In the genomic region with DNA sequence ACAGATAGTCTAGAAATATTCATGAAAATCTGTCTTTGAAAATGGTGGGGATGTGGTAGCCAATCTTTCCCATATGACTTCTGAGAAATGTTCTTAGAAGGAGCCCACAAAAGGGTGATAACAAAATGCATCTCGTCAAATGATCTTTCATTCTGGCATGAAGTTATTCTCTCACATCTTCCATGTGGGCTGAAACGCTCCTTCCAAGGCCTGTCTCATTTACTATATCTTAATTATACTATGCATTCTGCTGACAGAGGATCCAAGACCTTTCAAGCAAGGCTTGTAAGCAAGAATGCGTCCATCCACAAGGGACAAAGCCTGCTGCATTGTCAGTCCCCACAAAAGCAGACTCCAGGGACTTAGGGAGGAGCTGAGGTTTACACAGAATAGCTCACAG, we compare ENCODE assay signal across 20 mouse cellular contexts.
A peak's percentile ranks its signal among the peaks of the same experiment; 100 is the strongest.
DNase-seq lines count a peak whose midpoint lies in the region; ATAC-seq and TF ChIP-seq lines count a peak whose summit lies in the region.
"Had no signal": no experiment of that assay in that cellular context is flagged by ENCODE, and none has a peak within 500 bp of the region (broad histone marks: within the 10 kb centered on the region; RNA-seq: fewer than 3 reads in every experiment).

No protein-coding gene starts in this region.

- H3K4me2 ChIP-seq in hindbrain, embryonic 11.5 days (replicated peaks; ENCODE audit: low read depth, low read length) = no peak overlapping the region
- no peak overlapping the region for H3K4me2 ChIP-seq in hindbrain, postnatal 0 days (ENCODE audit: low read depth, low read length)
- no peak overlapping the region for H3K4me2 ChIP-seq in hindbrain, embryonic 14.5 days (replicated peaks)
- H3K4me2 ChIP-seq: kidney, embryonic 15.5 days; liver, embryonic 11.5 days had no signal

- no peak overlapping the region for H3K9ac ChIP-seq in hindbrain, embryonic 11.5 days (ENCODE audit: low read depth, low read length)
- no peak overlapping the region for H3K9ac ChIP-seq in hindbrain, postnatal 0 days (replicated peaks; ENCODE audit: low read length)
- no peak overlapping the region for H3K9ac ChIP-seq in hindbrain, embryonic 14.5 days
- H3K9ac ChIP-seq: kidney, embryonic 15.5 days had no signal

- 30% methylated on average over 3 of the region's 3 CpGs for WGBS in hindbrain, embryonic 11.5 days
- WGBS in hindbrain, postnatal 0 days = 43% methylated on average over 3 of the region's 3 CpGs
- WGBS in hindbrain, embryonic 14.5 days = 18% methylated on average over 3 of the region's 3 CpGs

- no peak for TF ChIP-seq CTCF in hindbrain, postnatal 0 days (IDR thresholded peaks at IDR 0.05; ENCODE audit: low read depth)
- no peak for TF ChIP-seq CTCF in brain, embryonic 14.5 days (IDR thresholded peaks at IDR 0.05; ENCODE audit: borderline replicate concordance, extremely low read depth, insufficient read depth, insufficient read length)

- H3K27ac ChIP-seq in hindbrain, embryonic 11.5 days (ENCODE audit: low read depth, low read length) = no peak overlapping the region
- H3K27ac ChIP-seq in hindbrain, postnatal 0 days = no peak overlapping the region
- peak overlapping the region; percentile 3; the same call in 1 of the 2 replicates for H3K27ac ChIP-seq in hindbrain, embryonic 14.5 days
- H3K27ac ChIP-seq: heart, adult 2 months; kidney, embryonic 15.5 days had no signal

- H3K4me3 ChIP-seq in hindbrain, embryonic 11.5 days (ENCODE audit: low read depth, low read length) = no peak overlapping the region
- no peak overlapping the region for H3K4me3 ChIP-seq in hindbrain, postnatal 0 days (ENCODE audit: low read length)
- H3K4me3 ChIP-seq in hindbrain, embryonic 14.5 days (replicated peaks; ENCODE audit: low read length) = no peak overlapping the region
- H3K4me3 ChIP-seq: heart, adult 2 months; kidney, embryonic 15.5 days; megakaryocyte, embryonic 14.5 days; myocyte had no signal

- H3K4me1 ChIP-seq in hindbrain, embryonic 11.5 days (replicated peaks; ENCODE audit: control insufficient read depth, insufficient read depth, low read length) = no peaks in the 10 kb centered on the region; the same call in 1 of the 2 replicates
- no peaks in the 10 kb centered on the region for H3K4me1 ChIP-seq in hindbrain, postnatal 0 days (ENCODE audit: insufficient read depth, low read length)
- peaks cover 8% of the 10 kb centered on the region; the same call in 1 of the 2 replicates for H3K4me1 ChIP-seq in hindbrain, embryonic 14.5 days (replicated peaks; ENCODE audit: control insufficient read depth, insufficient read depth, low read length)
- H3K4me1 ChIP-seq: kidney, embryonic 15.5 days had no signal

- no peaks in the 10 kb centered on the region for H3K9me3 ChIP-seq in hindbrain, embryonic 11.5 days (ENCODE audit: control insufficient read depth, low read length)
- no peaks in the 10 kb centered on the region for H3K9me3 ChIP-seq in hindbrain, postnatal 0 days (ENCODE audit: low read length)
- no peaks in the 10 kb centered on the region for H3K9me3 ChIP-seq in hindbrain, embryonic 14.5 days (ENCODE audit: control insufficient read depth, low read length)
- H3K9me3 ChIP-seq: kidney, embryonic 15.5 days; megakaryocyte, embryonic 14.5 days had no signal

- ATAC-seq in hindbrain, embryonic 11.5 days (ENCODE audit: low FRiP score) = 0 out of 2 replicates have a peak, but pooled peaks have one; percentile 35
- ATAC-seq in hindbrain, postnatal 0 days = no peak
- no peak for ATAC-seq in hindbrain, embryonic 14.5 days (ENCODE audit: low FRiP score)
- ATAC-seq: intestine, postnatal 0 days had no signal

- TF ChIP-seq POLR2A in brain, embryonic 14.5 days (IDR thresholded peaks at IDR 0.05; ENCODE audit: borderline replicate concordance, extremely low read depth, insufficient read depth, insufficient read length, poor library complexity, severe bottlenecking) = no peak

- DNase-seq in hindbrain, embryonic 11.5 days (ENCODE audit: low spot score) = peak; percentile 31
- no peak for DNase-seq in hindbrain, postnatal 0 days (ENCODE audit: low spot score)
- peak; percentile 38 for DNase-seq in brain, embryonic 14.5 days (ENCODE audit: low read depth)
- DNase-seq in embryo, embryonic 10.5 days (ENCODE audit: low spot score) = peak; percentile 32
- DNase-seq in hindbrain, embryonic 14.5 days (ENCODE audit: low spot score) = no peak
- no peak for DNase-seq in gastrocnemius, postnatal 4 days (ENCODE audit: low spot score in 2 of 2)
- no peak for DNase-seq in T-cell, adult 2 months (ENCODE audit: low spot score)
- DNase-seq: cerebellum, adult 9-11 months; gastrocnemius, postnatal 10 days; heart, adult 2 months; heart, postnatal 4 days; lung, adult 18-20 months; lung, postnatal 14 days; spleen, adult 18-20 months; thymus, postnatal 36 days had no signal

- H3K27me3 ChIP-seq in hindbrain, embryonic 11.5 days (ENCODE audit: control insufficient read depth, insufficient read depth, low read length) = no peaks in the 10 kb centered on the region
- no peaks in the 10 kb centered on the region for H3K27me3 ChIP-seq in hindbrain, postnatal 0 days (ENCODE audit: insufficient read depth, low read length)
- H3K27me3 ChIP-seq in hindbrain, embryonic 14.5 days (ENCODE audit: control insufficient read depth, insufficient read depth, low read length) = no peaks in the 10 kb centered on the region
- H3K27me3 ChIP-seq: kidney, embryonic 15.5 days; megakaryocyte, embryonic 14.5 days had no signal

- no peaks in the 10 kb centered on the region for H3K36me3 ChIP-seq in hindbrain, embryonic 11.5 days (ENCODE audit: control insufficient read depth, insufficient read depth, low read length)
- no peaks in the 10 kb centered on the region for H3K36me3 ChIP-seq in hindbrain, postnatal 0 days (ENCODE audit: insufficient read depth, low read length)
- no peaks in the 10 kb centered on the region for H3K36me3 ChIP-seq in hindbrain, embryonic 14.5 days (replicated peaks; ENCODE audit: control insufficient read depth, insufficient read depth)

Comparison
In these comparisons a context has a peak if more than half of its experiments do, and no peak if none do; other contexts are left out.
1. DNase-seq: peak in hindbrain, embryonic 11.5 days (single experiment), brain, embryonic 14.5 days (single experiment) and embryo, embryonic 10.5 days (single experiment); none in hindbrain, postnatal 0 days (single experiment), hindbrain, embryonic 14.5 days (single experiment), gastrocnemius, postnatal 4 days (0 of 2) and T-cell, adult 2 months (single experiment).